In the genomic region with DNA sequence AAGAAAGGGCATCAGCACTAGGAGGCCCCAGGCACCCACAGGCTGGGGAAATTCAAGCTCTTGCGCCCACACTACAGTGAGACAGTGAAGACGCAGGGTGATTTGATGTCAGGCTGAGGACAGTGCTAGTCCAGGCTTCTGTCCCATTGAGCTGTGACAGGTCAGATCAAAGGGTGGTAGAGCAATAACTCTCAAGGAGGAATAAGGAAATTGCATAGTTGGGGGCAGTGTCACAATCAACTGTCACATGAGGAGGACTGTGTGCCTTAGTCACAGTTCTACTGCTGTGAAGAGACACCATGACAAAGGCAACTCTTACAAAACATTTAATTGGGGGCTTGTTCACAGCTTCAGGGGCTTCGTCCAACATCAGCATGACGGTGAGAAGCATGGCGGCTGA, we compare ENCODE assay signal across 32 mouse cellular contexts. TPM values are rescaled to one million over a fixed set of nuclear protein-coding genes. Genes with fewer than 3 reads are reported as not detected.
A peak's percentile ranks its signal among the peaks of the same experiment; 100 is the strongest.
DNase-seq lines count a peak whose midpoint lies in the region; ATAC-seq lines count a peak whose summit lies in the region.
"Had no signal": no experiment of that assay in that cellular context is flagged by ENCODE, and none has a peak within 500 bp of the region (broad histone marks: within the 10 kb centered on the region; RNA-seq: fewer than 3 reads in every experiment).

No protein-coding gene starts in this region.

- H3K4me2 ChIP-seq in hindbrain, embryonic 11.5 days (replicated peaks; ENCODE audit: low read depth, low read length) = no peak overlapping the region
- no peak overlapping the region for H3K4me2 ChIP-seq in intestine, embryonic 14.5 days (ENCODE audit: low read length)
- no peak overlapping the region for H3K4me2 ChIP-seq in midbrain, embryonic 14.5 days (ENCODE audit: low read length)
- H3K4me2 ChIP-seq: heart, embryonic 12.5 days; hindbrain, embryonic 14.5 days; kidney, embryonic 15.5 days; limb, embryonic 15.5 days; lung, embryonic 14.5 days; midbrain, embryonic 15.5 days; neural tube, embryonic 13.5 days; stomach, embryonic 15.5 days had no signal

- no peaks in the 10 kb centered on the region for H3K27me3 ChIP-seq in hindbrain, embryonic 10.5 days (ENCODE audit: insufficient read depth, poor library complexity, severe bottlenecking)
- H3K27me3 ChIP-seq in hindbrain, embryonic 11.5 days (ENCODE audit: control insufficient read depth, insufficient read depth, low read length) = no peaks in the 10 kb centered on the region
- no peaks in the 10 kb centered on the region for H3K27me3 ChIP-seq in intestine, embryonic 14.5 days (replicated peaks; ENCODE audit: control insufficient read depth, insufficient read depth, low read length)
- no peaks in the 10 kb centered on the region for H3K27me3 ChIP-seq in midbrain, embryonic 14.5 days (ENCODE audit: control insufficient read depth, insufficient read depth, low read length)
- no peaks in the 10 kb centered on the region for H3K27me3 ChIP-seq in midbrain, embryonic 10.5 days (ENCODE audit: low read depth, poor library complexity, severe bottlenecking)
- H3K27me3 ChIP-seq: heart, embryonic 12.5 days; kidney, embryonic 15.5 days; limb, embryonic 15.5 days; midbrain, embryonic 15.5 days; neural tube, embryonic 13.5 days; stomach, embryonic 15.5 days had no signal

- 85% methylated on average over 5 of the region's 5 CpGs for WGBS in hindbrain, embryonic 10.5 days
- 89% methylated on average over 5 of the region's 5 CpGs for WGBS in hindbrain, embryonic 11.5 days
- 82% methylated on average over 5 of the region's 5 CpGs for WGBS in intestine, embryonic 14.5 days
- WGBS in midbrain, embryonic 14.5 days = 87% methylated on average over 5 of the region's 5 CpGs
- 82% methylated on average over 5 of the region's 5 CpGs for WGBS in midbrain, embryonic 10.5 days

- no peak overlapping the region for H3K4me3 ChIP-seq in hindbrain, embryonic 10.5 days
- no peak overlapping the region for H3K4me3 ChIP-seq in hindbrain, embryonic 11.5 days (ENCODE audit: low read depth, low read length)
- no peak overlapping the region for H3K4me3 ChIP-seq in intestine, embryonic 14.5 days (ENCODE audit: low read depth, low read length)
- H3K4me3 ChIP-seq in midbrain, embryonic 14.5 days (replicated peaks; ENCODE audit: low read depth, low read length) = no peak overlapping the region
- H3K4me3 ChIP-seq in midbrain, embryonic 10.5 days = no peak overlapping the region
- H3K4me3 ChIP-seq: forebrain, embryonic 10.5 days; heart, embryonic 12.5 days; kidney, embryonic 15.5 days; limb, embryonic 15.5 days; megakaryocyte, embryonic 14.5 days; midbrain, embryonic 15.5 days; myocyte; neural tube, embryonic 13.5 days; stomach, embryonic 15.5 days had no signal

- DNase-seq in hindbrain, embryonic 10.5 days (ENCODE audit: low spot score) = no peak
- no peak for DNase-seq in hindbrain, embryonic 11.5 days (ENCODE audit: low spot score)
- peak; percentile 66 for DNase-seq in 416B (ENCODE audit: low read depth)
- DNase-seq in intestine, embryonic 14.5 days (ENCODE audit: low spot score) = no peak
- no peak for DNase-seq in midbrain, embryonic 14.5 days
- DNase-seq in midbrain, embryonic 10.5 days (ENCODE audit: low spot score) = no peak
- DNase-seq in kidney, adult 8-10 months = no peak
- DNase-seq: adrenal gland, postnatal 25 days; cerebellum, adult 11 months; cerebellum, adult 9-11 months; forebrain, postnatal 0 days; gastrocnemius, postnatal 14 days; heart, adult 18-20 months; heart, postnatal 10 days; kidney, postnatal 36 days; layer of hippocampus, adult 9-11 months; lung, embryonic 14.5 days; right cerebral cortex, adult 18-20 months; right cerebral cortex, postnatal 4 days; thymus, adult 2 months had no signal

- no peaks in the 10 kb centered on the region for H3K36me3 ChIP-seq in hindbrain, embryonic 10.5 days
- no peaks in the 10 kb centered on the region for H3K36me3 ChIP-seq in hindbrain, embryonic 11.5 days (ENCODE audit: control insufficient read depth, insufficient read depth, low read length)
- H3K36me3 ChIP-seq in intestine, embryonic 14.5 days (ENCODE audit: control insufficient read depth, insufficient read depth, low read length) = no peaks in the 10 kb centered on the region
- no peaks in the 10 kb centered on the region for H3K36me3 ChIP-seq in midbrain, embryonic 14.5 days (ENCODE audit: control insufficient read depth, insufficient read depth, low read length)
- no peaks in the 10 kb centered on the region for H3K36me3 ChIP-seq in midbrain, embryonic 10.5 days
- H3K36me3 ChIP-seq: forebrain, embryonic 10.5 days; heart, embryonic 12.5 days; kidney, embryonic 15.5 days; limb, embryonic 15.5 days; midbrain, embryonic 15.5 days; neural tube, embryonic 13.5 days; stomach, embryonic 15.5 days had no signal

- peaks cover 17% of the 10 kb centered on the region for H3K4me1 ChIP-seq in hindbrain, embryonic 10.5 days (replicated peaks)
- peaks cover 3% of the 10 kb centered on the region; the same call in 1 of the 2 replicates for H3K4me1 ChIP-seq in hindbrain, embryonic 11.5 days (replicated peaks; ENCODE audit: control insufficient read depth, insufficient read depth, low read length)
- H3K4me1 ChIP-seq in intestine, embryonic 14.5 days (replicated peaks; ENCODE audit: control insufficient read depth, insufficient read depth, low read length) = no peaks in the 10 kb centered on the region; the same call in 1 of the 2 replicates
- H3K4me1 ChIP-seq in midbrain, embryonic 14.5 days (ENCODE audit: control insufficient read depth, insufficient read depth, low read length) = peaks cover 8% of the 10 kb centered on the region; the same call in 1 of the 2 replicates
- peaks cover 12% of the 10 kb centered on the region for H3K4me1 ChIP-seq in midbrain, embryonic 10.5 days
- H3K4me1 ChIP-seq: megakaryocyte, embryonic 14.5 days; stomach, embryonic 15.5 days had no signal

- H3K9ac ChIP-seq in hindbrain, embryonic 11.5 days (ENCODE audit: low read depth, low read length) = no peak overlapping the region
- H3K9ac ChIP-seq in intestine, embryonic 14.5 days (ENCODE audit: low read length) = no peak overlapping the region
- no peak overlapping the region for H3K9ac ChIP-seq in midbrain, embryonic 14.5 days (replicated peaks; ENCODE audit: low read length)
- H3K9ac ChIP-seq: forebrain, postnatal 0 days; heart, embryonic 12.5 days; hindbrain, embryonic 14.5 days; kidney, embryonic 15.5 days; limb, embryonic 15.5 days; lung, embryonic 14.5 days; midbrain, embryonic 15.5 days; neural tube, embryonic 13.5 days; stomach, embryonic 15.5 days had no signal

- no peak for ATAC-seq in hindbrain, embryonic 11.5 days (ENCODE audit: low FRiP score)
- peak; percentile 41; the same call in 1 of the 2 replicates for ATAC-seq in intestine, embryonic 14.5 days (replicated peaks; ENCODE audit: low FRiP score, low TSS enrichment, low read depth)
- peak; percentile 93 for ATAC-seq in megakaryocyte progenitor cell, adult 5-6 weeks (replicated peaks; ENCODE audit: poor library complexity)
- no peak for ATAC-seq in midbrain, embryonic 14.5 days (ENCODE audit: low FRiP score, low TSS enrichment)
- ATAC-seq: forebrain, postnatal 0 days; inflammation-experienced regulatory T-cells, adult 6 months; midbrain, embryonic 15.5 days had no signal

- H3K9me3 ChIP-seq in hindbrain, embryonic 10.5 days = no peaks in the 10 kb centered on the region
- H3K9me3 ChIP-seq in hindbrain, embryonic 11.5 days (ENCODE audit: control insufficient read depth, low read length) = no peaks in the 10 kb centered on the region
- H3K9me3 ChIP-seq in intestine, embryonic 14.5 days (ENCODE audit: control insufficient read depth, low read length) = no peaks in the 10 kb centered on the region
- no peaks in the 10 kb centered on the region for H3K9me3 ChIP-seq in midbrain, embryonic 14.5 days (ENCODE audit: control insufficient read depth, low read length)
- H3K9me3 ChIP-seq in midbrain, embryonic 10.5 days (replicated peaks) = no peaks in the 10 kb centered on the region
- H3K9me3 ChIP-seq: forebrain, embryonic 10.5 days; heart, embryonic 12.5 days; kidney, embryonic 15.5 days; limb, embryonic 15.5 days; midbrain, embryonic 15.5 days; neural tube, embryonic 13.5 days; stomach, embryonic 15.5 days had no signal

- 0 out of 2 replicates have a peak overlapping the region, but pooled peaks have one; percentile 18 for H3K27ac ChIP-seq in hindbrain, embryonic 10.5 days
- H3K27ac ChIP-seq in hindbrain, embryonic 11.5 days (ENCODE audit: low read depth, low read length) = no peak overlapping the region
- peak overlapping the region; percentile 81 for H3K27ac ChIP-seq in intestine, embryonic 14.5 days (ENCODE audit: low read depth)
- no peak overlapping the region for H3K27ac ChIP-seq in midbrain, embryonic 14.5 days (replicated peaks; ENCODE audit: low read depth, low read length)
- no peak overlapping the region for H3K27ac ChIP-seq in midbrain, embryonic 10.5 days (replicated peaks)
- H3K27ac ChIP-seq: forebrain, embryonic 10.5 days; hindbrain, embryonic 14.5 days; kidney, embryonic 15.5 days; limb, embryonic 15.5 days; midbrain, embryonic 15.5 days; neural tube, embryonic 13.5 days; stomach, embryonic 15.5 days had no signal

RNA-seq across cellular contexts. Expression of gene Mreg, which starts 16.0 kb away (rescaled TPM):
- 12.3 and 27.2 TPM in 2 replicates for polyA plus RNA-seq in hindbrain, embryonic 10.5 days (2016; fragmentation: Nextera tagmentation; extraction: Ambion mirVana)
- polyA plus RNA-seq in hindbrain, embryonic 11.5 days (2014; fragmentation: Nextera tagmentation; extraction: Ambion mirVana) = 15.6 and 24.1 TPM in 2 replicates
- polyA plus RNA-seq in intestine, embryonic 14.5 days (2014; fragmentation: Nextera tagmentation; extraction: Ambion mirVana) = 9.6 and 12.4 TPM in 2 replicates
- total RNA-seq in megakaryocyte progenitor cell, adult 5-6 weeks (2015) = 1.3 TPM in 2 replicates
- total RNA-seq in megakaryocyte progenitor cell, adult 5-6 weeks (2017) = 1.6 and 2.5 TPM in 2 replicates
- 1.9 and 2.3 TPM in 2 replicates for polyA plus RNA-seq in midbrain, embryonic 14.5 days (2014; fragmentation: Nextera tagmentation; extraction: Ambion mirVana)
- polyA plus RNA-seq in midbrain, embryonic 10.5 days (2016; fragmentation: Nextera tagmentation; extraction: Ambion mirVana) = 5.0 and 7.6 TPM in 2 replicates

Comparison
In these comparisons a context has a peak if more than half of its experiments do, and no peak if none do; other contexts are left out.
1. H3K27ac ChIP-seq: peak in hindbrain, embryonic 10.5 days (single experiment) and intestine, embryonic 14.5 days (single experiment); none in hindbrain, embryonic 11.5 days (single experiment), midbrain, embryonic 14.5 days (single experiment) and midbrain, embryonic 10.5 days (single experiment).
2. ATAC-seq: peak in intestine, embryonic 14.5 days (single experiment) and megakaryocyte progenitor cell, adult 5-6 weeks (single experiment); none in hindbrain, embryonic 11.5 days (single experiment) and midbrain, embryonic 14.5 days (single experiment).